Mouse (Mus musculus): ENCODE measurements around the gene Ccn1. TPM values are rescaled to one million over a fixed set of nuclear protein-coding genes. Genes with fewer than 3 reads are reported as not detected.

The Ccn1 gene
- total RNA-seq, 2 experiments from 2014 or later: 4.4 TPM

GRCm38 (mm10) chr3:145650298-145651011 lies 674 bp upstream of the Ccn1 start:
- no peak for DNase-seq

- peak in 1 of 2 experiments; percentile 33 for DNase-seq
Measured at GRCm38 (mm10) chr3:145648991-145649851, 560 bp downstream of the Ccn1 start.

GRCm38 (mm10) chr3:145648097-145648931 lies 1.5 kb downstream of the Ccn1 start:
- DNase-seq: no peak

GRCm38 (mm10) chr3:145647416-145647815 lies 2.4 kb downstream of the Ccn1 start:
- DNase-seq: no peak

GRCm38 (mm10) chr3:145646666-145647065 lies 3.1 kb downstream of the Ccn1 start:
- no peak for DNase-seq

- DNase-seq: no peak
Measured at GRCm38 (mm10) chr3:145646009-145646408, 3.8 kb downstream of the Ccn1 start.

GRCm38 (mm10) chr3:145645463-145645862 lies 4.3 kb downstream of the Ccn1 start:
- no peak for DNase-seq

GRCm38 (mm10) chr3:145642861-145643260 lies 6.9 kb downstream of the Ccn1 start:
- DNase-seq: no peak

- no peak for DNase-seq
Measured at GRCm38 (mm10) chr3:145641878-145642277, 7.9 kb downstream of the Ccn1 start.

- DNase-seq: no peak
Measured at GRCm38 (mm10) chr3:145641036-145641685, 8.6 kb downstream of the Ccn1 start.

GRCm38 (mm10) chr3:145640583-145640982 lies 9.2 kb downstream of the Ccn1 start:
- no peak for DNase-seq

- DNase-seq: no peak
Measured at GRCm38 (mm10) chr3:145640170-145640569, 9.6 kb downstream of the Ccn1 start.

- DNase-seq: no peak
Measured at GRCm38 (mm10) chr3:145634002-145634710, 15.6 kb downstream of the Ccn1 start.

- DNase-seq: no peak
Measured at GRCm38 (mm10) chr3:145632888-145633287, 16.9 kb downstream of the Ccn1 start.

GRCm38 (mm10) chr3:145628643-145629042 lies 21.1 kb downstream of the Ccn1 start:
- no peak for DNase-seq

GRCm38 (mm10) chr3:145627830-145628229 lies 22.0 kb downstream of the Ccn1 start:
- no peak for DNase-seq

- DNase-seq: no peak
Measured at GRCm38 (mm10) chr3:145626063-145626462, 23.7 kb downstream of the Ccn1 start.

GRCm38 (mm10) chr3:145625546-145625945 lies 24.2 kb downstream of the Ccn1 start:
- DNase-seq: no peak

GRCm38 (mm10) chr3:145624786-145625185 lies 25.0 kb downstream of the Ccn1 start:
- no peak for DNase-seq

GRCm38 (mm10) chr3:145623047-145623446 lies 26.7 kb downstream of the Ccn1 start:
- no peak for DNase-seq

- DNase-seq: no peak
Measured at GRCm38 (mm10) chr3:145621209-145621608, 28.6 kb downstream of the Ccn1 start.
